Mouse (Mus musculus) ES-E14 (cell line): ENCODE measurements around the gene Baz2a. TPM values are rescaled to one million over a fixed set of nuclear protein-coding genes. Genes with fewer than 3 reads are reported as not detected.

Experiments used
- DNase-seq: peaks from one replicate; pipeline ENCODE4 v3.0.0-alpha.2; 2013; ENCODE audit warnings: low read depth, low spot score
- H3K27ac ChIP-seq: 2 replicates; pipeline ENCODE4 v1.5.1; 2012; ENCODE audit warnings: low read depth, mild to moderate bottlenecking, low read length, moderate library complexity, mixed read lengths; ENCODE audit not compliant: poor library complexity, insufficient read depth, severe bottlenecking
- H3K36me3 ChIP-seq: 2 replicates; pipeline ENCODE4 v1.6.1; 2012; ENCODE audit warnings: mild to moderate bottlenecking, low read length, moderate library complexity, mixed read lengths; ENCODE audit not compliant: control insufficient read depth, poor library complexity, insufficient read depth, severe bottlenecking
- H3K4me1 ChIP-seq, 2 experiments: fragments of 150-350 bp in 1 of 2; sonication (generic) in 1 of 2; 2 replicates each; pipeline ENCODE4 v1.6.1; 2012; ENCODE audit warnings: low read length in 2 of 2, mild to moderate bottlenecking in 1 of 2, mixed read lengths in 1 of 2; ENCODE audit not compliant: control insufficient read depth in 2 of 2, insufficient read depth in 2 of 2, poor library complexity in 1 of 2
- H3K4me3 ChIP-seq, 2 experiments: fragments of 150-350 bp in 1 of 2; sonication (generic) in 1 of 2; 2 replicates each; pipeline ENCODE4 v1.5.1; 2012; ENCODE audit warnings: low read length in 2 of 2, low read depth in 1 of 2, mild to moderate bottlenecking in 1 of 2, mixed read lengths in 1 of 2; ENCODE audit not compliant: insufficient read depth in 1 of 2, poor library complexity in 1 of 2, severe bottlenecking in 1 of 2
- H3K9ac ChIP-seq: 2 replicates; pipeline ENCODE4 v1.6.1; 2012; ENCODE audit warnings: low read depth, mild to moderate bottlenecking, low read length, mixed read lengths; ENCODE audit not compliant: poor library complexity, insufficient read depth, severe bottlenecking
- H3K9me3 ChIP-seq: fragments of 150-350 bp; sonication (generic); 2 replicates; pipeline ENCODE4 v1.6.1; 2012; ENCODE audit warnings: low read depth, mild to moderate bottlenecking, low read length; ENCODE audit not compliant: control insufficient read depth, insufficient read depth
- CHD2 ChIP-seq: IDR thresholded peaks from 2 replicates; pipeline ENCODE4 v1.6.1; 2014; ENCODE audit warnings: mild to moderate bottlenecking, low read depth, low read length, inconsistent platforms
- HCFC1 ChIP-seq: IDR thresholded peaks from 2 replicates; pipeline ENCODE4 v1.6.1; 2012; ENCODE audit warnings: low read length, inconsistent platforms, borderline replicate concordance; ENCODE audit not compliant: insufficient read depth
- MAFK ChIP-seq: IDR thresholded peaks from 2 replicates; pipeline ENCODE4 v1.6.1; 2014; ENCODE audit warnings: mild to moderate bottlenecking, low read depth, low read length, inconsistent platforms; ENCODE audit not compliant: insufficient read depth
- ZC3H11A ChIP-seq: IDR thresholded peaks from 2 replicates; pipeline ENCODE4 v1.6.1; 2012; ENCODE audit warnings: low read depth, mild to moderate bottlenecking, inconsistent platforms, low read length, borderline replicate concordance
- ZNF384 ChIP-seq: IDR thresholded peaks from 2 replicates; pipeline ENCODE4 v1.6.1; 2012; ENCODE audit warnings: low read depth, low read length, inconsistent platforms
- in situ Hi-C, 2 experiments: fragments of 600-800 bp; cut with MboI; formaldehyde crosslinking; loops; one replicate each; pipeline ENCODE4 v1.15.1; 2025; ENCODE audit warnings: low sequenced_read_pairs in 2 of 2, inconsistent platforms in 1 of 2; ENCODE audit not compliant: unreplicated experiment in 2 of 2
- total RNA-seq: library from RNA; depleted of rRNA; stranded (reverse); fragments of 300-350 nt; gene quantifications from 2 replicates; pipeline ENCODE4 v1.2.3, GENCODE M21; 2012

Gene Baz2a
- total RNA-seq, 1 experiment = 42.8 TPM

GRCm38 (mm10) chr10:128143659-128144058 lies 52.3 kb downstream of the Baz2a start:
- peaks cover 0 to 5% of the 10 kb centered on the region in 2 experiments; a peak in 1 of 4 replicates for H3K4me1 ChIP-seq
- in situ Hi-C loops = no loop called here
- H3K4me3 ChIP-seq = no peak overlapping the region
- no peak for DNase-seq
- no peaks in the 10 kb centered on the region for H3K9me3 ChIP-seq
- TF ChIP-seq MAFK (no peak), CHD2 (no peak)
- no peak overlapping the region for H3K9ac ChIP-seq
- H3K36me3 ChIP-seq = peaks cover 13% of the 10 kb centered on the region; the same call in 1 of the 2 replicates
- H3K27ac ChIP-seq = no peak overlapping the region

- Histone ChIP-seq H3K9ac (no peak overlapping the region), H3K4me3 (no peak overlapping the region), H3K4me1 (peaks cover 6 to 7% of the 10 kb centered on the region in 2 experiments; a peak in 3 of 4 replicates), H3K36me3 (peaks cover 9% of the 10 kb centered on the region; the same call in 1 of the 2 replicates), H3K9me3 (no peaks in the 10 kb centered on the region), H3K27ac (no peak overlapping the region)
- no peak for TF ChIP-seq CHD2
- no peak for TF ChIP-seq ZNF384
- TF ChIP-seq MAFK = no peak
- no peak for TF ChIP-seq HCFC1
- TF ChIP-seq ZC3H11A = no peak
- in situ Hi-C loops = no loop called here
- DNase-seq = no peak
Observed at GRCm38 (mm10) chr10:128144961-128145360, 53.6 kb downstream of the Baz2a start.

GRCm38 (mm10) chr10:128148789-128149365 lies 57.5 kb downstream of the Baz2a start:
- Histone ChIP-seq H3K9ac (no peak overlapping the region), H3K4me1 (peaks cover 7 to 11% of the 10 kb centered on the region in 2 experiments; a peak in 3 of 4 replicates), H3K9me3 (no peaks in the 10 kb centered on the region), H3K4me3 (peak overlapping the region in 1 of 2 experiments; percentile 56; a peak in 2 of 4 replicates), H3K27ac (peak overlapping the region; percentile 39; the same call in 1 of the 2 replicates), H3K36me3 (peaks cover 10% of the 10 kb centered on the region)
- DNase-seq = no peak
- in situ Hi-C loops = no loop called here
- TF ChIP-seq HCFC1 = no peak
- TF ChIP-seq CHD2 = no peak
- no peak for TF ChIP-seq ZNF384

GRCm38 (mm10) chr10:128149592-128149991 lies 58.2 kb downstream of the Baz2a start:
- H3K9ac ChIP-seq = peak overlapping the region; percentile 17; the same call in 1 of the 2 replicates
- no peak for TF ChIP-seq CHD2
- 0 out of 2 replicates have a peak, but pooled peaks have one; percentile 29 for TF ChIP-seq ZC3H11A
- peak; percentile 90 for DNase-seq
- H3K4me1 ChIP-seq = peaks cover 7 to 11% of the 10 kb centered on the region in 2 experiments; a peak in 3 of 4 replicates
- peaks cover 10% of the 10 kb centered on the region for H3K36me3 ChIP-seq
- H3K27ac ChIP-seq = peak overlapping the region; percentile 39; the same call in 1 of the 2 replicates
- H3K9me3 ChIP-seq = no peaks in the 10 kb centered on the region
- peak overlapping the region in 1 of 2 experiments; percentile 56; a peak in 2 of 4 replicates for H3K4me3 ChIP-seq
- in situ Hi-C loops = no loop called here

GRCm38 (mm10) chr10:128150941-128151340 lies 59.6 kb downstream of the Baz2a start:
- Histone ChIP-seq H3K9ac (peak overlapping the region; percentile 46), H3K36me3 (peaks cover 6% of the 10 kb centered on the region), H3K4me3 (no peak overlapping the region), H3K27ac (no peak overlapping the region), H3K4me1 (peaks cover 7 to 9% of the 10 kb centered on the region in 2 experiments; a peak in 3 of 4 replicates), H3K9me3 (no peaks in the 10 kb centered on the region)
- no peak for TF ChIP-seq ZC3H11A
- no peak for TF ChIP-seq ZNF384
- no peak for TF ChIP-seq MAFK
- no peak for TF ChIP-seq HCFC1
- TF ChIP-seq CHD2 = no peak
- in situ Hi-C loops = no loop called here
- DNase-seq = no peak
